Mouse (Mus musculus): ENCODE results near the gene Txndc8. TPM values are rescaled to one million over a fixed set of nuclear protein-coding genes. Genes with fewer than 3 reads are reported as not detected.

The Txndc8 gene
- polyA plus RNA-seq, 1 experiment from 2014 or later: not detected

DNA sequence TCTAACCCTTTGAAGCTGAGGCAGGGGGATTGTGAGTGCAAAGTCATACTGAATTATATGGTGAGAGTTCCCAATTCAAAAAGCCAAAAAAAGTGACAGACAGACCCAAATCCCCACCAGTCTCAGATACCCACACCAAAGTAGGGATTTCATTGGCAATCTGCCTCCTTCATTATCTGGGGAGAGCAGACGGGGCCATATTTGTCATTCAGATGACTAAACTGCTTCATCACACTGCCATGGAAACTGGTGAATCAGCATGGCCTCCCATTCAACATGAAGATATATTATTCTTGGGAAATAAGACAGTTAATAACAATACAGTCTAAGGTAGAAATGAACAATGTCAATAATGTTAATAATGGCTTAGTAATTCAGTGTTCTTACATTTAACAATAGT, 44.8 kb downstream of the Txndc8 start:
- ATAC-seq (replicated peaks; ENCODE audit: insufficient number of reproducible peaks, low FRiP score, low TSS enrichment): no peak
- H3K9me3 ChIP-seq (replicated peaks; ENCODE audit: control insufficient read depth, low read length): no peaks in the 10 kb centered on the region
- H3K4me3 ChIP-seq (ENCODE audit: low read depth, low read length): no peak overlapping the region
- no peak overlapping the region for H3K4me2 ChIP-seq
- H3K9ac ChIP-seq (ENCODE audit: low read depth, low read length): no peak overlapping the region
- no peaks in the 10 kb centered on the region for H3K4me1 ChIP-seq (ENCODE audit: control insufficient read depth, insufficient read depth, low read length)
- H3K36me3 ChIP-seq (ENCODE audit: control insufficient read depth, insufficient read depth, low read length): no peaks in the 10 kb centered on the region
- no peak overlapping the region for H3K27ac ChIP-seq (ENCODE audit: low read depth, low read length)
- H3K27me3 ChIP-seq (ENCODE audit: control insufficient read depth, insufficient read depth, low read length): no peaks in the 10 kb centered on the region
- 63% methylated on average over 1 of the region's 1 CpGs for WGBS (ENCODE audit: insufficient replicate concordance)

DNA sequence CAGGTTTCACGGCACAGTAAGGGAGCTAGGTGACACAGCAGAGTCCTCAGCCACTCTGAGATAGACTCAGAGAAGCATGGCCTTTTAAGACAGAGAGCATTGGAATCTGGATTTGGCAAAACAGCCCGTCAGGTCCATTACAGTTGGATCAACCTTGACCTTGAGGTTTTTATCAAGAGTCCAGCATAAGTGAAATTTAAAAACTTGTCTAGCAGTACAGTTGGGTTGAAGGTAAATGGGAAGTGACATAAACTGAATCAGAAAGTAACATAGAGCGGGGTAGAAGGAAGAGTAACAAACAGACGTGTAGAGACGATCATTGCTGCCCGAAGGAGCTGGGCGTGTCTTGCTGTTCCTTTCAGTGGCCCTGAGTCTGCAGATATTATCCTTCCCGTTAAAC, 49.9 kb downstream of the Txndc8 start:
- WGBS (ENCODE audit: insufficient replicate concordance): 84% methylated on average over 8 of the region's 8 CpGs
- no peaks in the 10 kb centered on the region for H3K36me3 ChIP-seq (ENCODE audit: control insufficient read depth, insufficient read depth, low read length)
- H3K4me3 ChIP-seq (ENCODE audit: low read depth, low read length): no peak overlapping the region
- H3K9me3 ChIP-seq (replicated peaks; ENCODE audit: control insufficient read depth, low read length): no peaks in the 10 kb centered on the region
- no peaks in the 10 kb centered on the region for H3K27me3 ChIP-seq (ENCODE audit: control insufficient read depth, insufficient read depth, low read length)
- H3K9ac ChIP-seq (ENCODE audit: low read depth, low read length): no peak overlapping the region
- H3K4me1 ChIP-seq (ENCODE audit: control insufficient read depth, insufficient read depth, low read length): peaks cover 12% of the 10 kb centered on the region
- H3K4me2 ChIP-seq: no peak overlapping the region
- no peak overlapping the region for H3K27ac ChIP-seq (ENCODE audit: low read depth, low read length)
- ATAC-seq (replicated peaks; ENCODE audit: insufficient number of reproducible peaks, low FRiP score, low TSS enrichment): no peak

DNA sequence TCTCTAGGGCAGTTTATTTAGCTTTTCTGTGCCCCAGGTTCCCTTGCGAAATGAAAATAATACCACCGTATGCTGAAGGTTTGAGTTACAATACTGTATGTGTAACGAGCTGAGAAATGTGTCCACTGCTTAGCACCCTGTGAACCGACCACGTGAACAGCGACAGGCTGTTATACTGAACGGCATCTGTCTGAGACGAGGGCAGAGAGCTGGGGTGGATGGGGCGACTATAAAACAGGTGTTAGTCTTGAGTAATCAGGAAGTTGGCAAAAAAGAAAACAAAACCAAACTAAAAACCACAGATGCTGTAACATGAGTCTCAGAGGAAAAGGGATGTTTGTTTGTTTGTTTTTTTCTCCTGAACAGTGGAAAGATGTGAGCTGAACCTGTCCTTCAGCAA, 50.8 kb downstream of the Txndc8 start:
- Histone ChIP-seq H3K9ac (ENCODE audit: low read depth, low read length) (no peak overlapping the region), H3K9me3 (replicated peaks; ENCODE audit: control insufficient read depth, low read length) (no peaks in the 10 kb centered on the region), H3K27me3 (ENCODE audit: control insufficient read depth, insufficient read depth, low read length) (no peaks in the 10 kb centered on the region), H3K4me2 (no peak overlapping the region), H3K36me3 (ENCODE audit: control insufficient read depth, insufficient read depth, low read length) (no peaks in the 10 kb centered on the region), H3K27ac (ENCODE audit: low read depth, low read length) (no peak overlapping the region), H3K4me3 (ENCODE audit: low read depth, low read length) (no peak overlapping the region), H3K4me1 (ENCODE audit: control insufficient read depth, insufficient read depth, low read length) (peaks cover 12% of the 10 kb centered on the region)
- 78% methylated on average over 9 of the region's 9 CpGs for WGBS (ENCODE audit: insufficient replicate concordance)
- no peak for ATAC-seq (replicated peaks; ENCODE audit: insufficient number of reproducible peaks, low FRiP score, low TSS enrichment)

DNA sequence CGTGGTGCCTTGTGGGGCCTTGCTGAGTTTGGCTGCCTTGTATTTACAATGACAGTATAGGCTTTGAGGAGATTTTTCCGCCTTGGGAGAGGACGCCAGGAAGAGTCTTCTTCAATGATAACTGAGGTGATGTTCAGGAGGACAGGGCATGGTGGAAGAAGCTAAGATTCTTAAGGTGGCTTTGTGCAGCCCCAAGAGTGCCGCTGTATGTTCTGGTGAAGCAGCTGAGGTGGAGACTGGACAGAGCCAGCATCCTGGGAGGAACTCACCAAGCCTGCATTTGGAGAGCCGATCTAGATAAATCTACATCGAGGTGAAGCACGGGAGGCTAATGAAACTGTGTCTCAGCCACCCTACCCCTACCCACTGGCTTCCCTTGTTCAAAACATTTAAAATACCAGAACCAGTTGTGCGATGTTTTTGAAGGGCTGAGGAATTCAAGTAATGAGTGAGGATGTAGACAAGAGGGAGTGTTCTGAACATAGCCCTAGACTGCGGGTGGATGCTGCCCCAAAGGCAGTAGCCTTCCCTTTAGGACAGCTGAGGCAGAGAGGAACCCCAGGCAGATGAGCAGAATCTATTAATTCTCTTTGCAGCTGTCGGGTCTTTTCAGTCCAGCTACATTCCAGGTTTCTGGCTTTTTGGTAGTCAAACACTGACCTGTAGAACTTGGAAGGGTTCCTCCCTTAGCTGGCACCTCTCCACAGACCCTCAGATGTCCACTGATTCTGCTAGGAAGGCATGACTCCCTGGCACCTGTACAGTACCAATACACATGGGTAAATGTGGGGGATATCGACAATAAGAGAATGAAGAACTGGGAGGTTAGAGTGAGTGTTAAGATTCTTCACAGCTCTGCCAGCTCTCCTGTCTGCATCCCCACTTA, 51.5 kb downstream of the Txndc8 start:
- H3K9me3 ChIP-seq (replicated peaks; ENCODE audit: control insufficient read depth, low read length): no peaks in the 10 kb centered on the region
- peaks cover 12% of the 10 kb centered on the region for H3K4me1 ChIP-seq (ENCODE audit: control insufficient read depth, insufficient read depth, low read length)
- peak overlapping the region; percentile 95 for H3K27ac ChIP-seq (ENCODE audit: low read depth, low read length)
- peak overlapping the region; percentile 74 for H3K9ac ChIP-seq (ENCODE audit: low read depth, low read length)
- H3K27me3 ChIP-seq (ENCODE audit: control insufficient read depth, insufficient read depth, low read length): no peaks in the 10 kb centered on the region
- H3K4me2 ChIP-seq: peak overlapping the region; percentile 75
- no peak for ATAC-seq (replicated peaks; ENCODE audit: insufficient number of reproducible peaks, low FRiP score, low TSS enrichment)
- H3K4me3 ChIP-seq (ENCODE audit: low read depth, low read length): peak overlapping the region; percentile 81
- WGBS (ENCODE audit: insufficient replicate concordance): 44% methylated on average over 11 of the region's 11 CpGs
- no peaks in the 10 kb centered on the region for H3K36me3 ChIP-seq (ENCODE audit: control insufficient read depth, insufficient read depth, low read length)

DNA sequence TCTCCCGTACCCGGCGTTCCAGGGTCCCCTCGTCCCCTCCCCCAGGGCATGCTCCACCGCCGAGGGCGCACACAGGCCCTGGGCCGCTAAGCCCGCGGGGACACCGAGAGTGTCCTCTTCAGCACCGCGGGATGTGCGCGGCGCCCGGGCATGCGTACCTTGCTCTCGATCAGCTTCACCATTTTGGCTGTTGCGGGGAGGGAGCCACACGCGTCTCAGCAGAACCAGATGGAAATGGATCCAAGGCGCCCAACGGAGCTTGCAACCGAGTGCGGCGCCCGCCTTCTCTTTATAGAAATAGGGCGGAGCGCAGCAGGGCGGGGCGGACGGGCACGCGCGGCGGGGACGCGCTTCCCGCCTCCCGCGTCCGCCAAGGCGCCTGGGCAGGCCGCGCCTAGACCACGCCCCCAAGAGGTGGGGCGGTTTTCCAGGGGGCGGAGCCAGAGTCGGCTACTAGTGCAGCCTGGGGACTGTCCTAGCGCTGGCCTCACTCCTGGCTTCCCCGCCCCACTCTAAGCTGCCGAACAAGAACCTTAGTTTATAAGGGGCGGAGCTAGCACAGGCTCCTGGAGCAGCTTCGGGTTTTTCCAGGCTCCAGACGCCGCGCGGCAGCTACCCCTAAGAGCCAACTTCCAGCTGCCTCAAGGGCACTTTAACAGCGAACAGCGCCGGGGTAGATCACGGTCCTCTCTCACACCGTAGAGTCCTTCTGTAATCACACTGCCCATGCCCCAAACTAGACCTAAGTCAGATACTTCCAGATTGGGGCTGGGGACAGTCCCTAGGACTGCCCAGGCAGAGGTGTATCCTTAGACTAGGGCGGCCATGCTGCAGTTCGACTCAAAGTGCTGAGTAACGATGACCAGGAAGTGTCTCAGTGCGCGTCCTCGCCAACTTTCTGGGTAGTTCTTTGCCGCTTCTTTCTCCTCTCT, 52.6 kb downstream of the Txndc8 start, which contains the start of gene Txn1:
Txn1 (minus strand) TSS at position 383 of the 932 bp plus-strand sequence.
- peaks cover 6% of the 10 kb centered on the region for H3K36me3 ChIP-seq (ENCODE audit: control insufficient read depth, insufficient read depth, low read length)
- peak within 1 kb of the TSS; percentile 90 for H3K9ac ChIP-seq (ENCODE audit: low read depth, low read length)
- no peaks in the 10 kb centered on the region for H3K9me3 ChIP-seq (replicated peaks; ENCODE audit: control insufficient read depth, low read length)
- H3K4me2 ChIP-seq: peak within 1 kb of the TSS; percentile 76
- peak; percentile 97 for ATAC-seq (replicated peaks; ENCODE audit: insufficient number of reproducible peaks, low FRiP score, low TSS enrichment)
- H3K4me3 ChIP-seq (ENCODE audit: low read depth, low read length): peak within 1 kb of the TSS; percentile 81
- H3K27me3 ChIP-seq (ENCODE audit: control insufficient read depth, insufficient read depth, low read length): no peaks in the 10 kb centered on the region
- under 1% methylated on average over 67 of the region's 71 CpGs for WGBS (ENCODE audit: insufficient replicate concordance)
- peaks cover 12% of the 10 kb centered on the region for H3K4me1 ChIP-seq (ENCODE audit: control insufficient read depth, insufficient read depth, low read length)
- H3K27ac ChIP-seq (ENCODE audit: low read depth, low read length): peak within 1 kb of the TSS; percentile 95

DNA sequence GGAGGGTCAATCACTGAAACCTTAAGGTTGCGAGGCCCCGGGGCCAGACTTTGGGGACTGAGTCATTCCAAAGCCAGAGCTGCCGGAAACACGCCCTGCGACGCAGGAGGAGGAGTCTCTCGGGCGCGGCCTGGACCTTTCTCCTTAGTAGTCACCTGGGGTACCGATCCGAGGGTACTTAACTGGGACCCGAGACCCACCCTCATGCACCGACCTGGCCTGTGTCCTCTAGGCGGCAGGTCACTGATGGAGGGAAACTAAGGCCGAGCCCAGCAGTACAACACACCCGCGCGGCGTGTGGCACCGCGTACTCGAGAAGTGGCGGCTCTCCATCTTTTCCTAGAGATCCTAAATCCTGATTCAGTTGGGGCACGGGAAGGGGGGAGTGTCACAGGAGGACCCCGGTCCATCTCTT, 53.4 kb downstream of the Txndc8 start:
- WGBS (ENCODE audit: insufficient replicate concordance): 0% methylated on average over 25 of the region's 25 CpGs
- Histone ChIP-seq H3K4me3 (ENCODE audit: low read depth, low read length) (peak overlapping the region; percentile 81), H3K9me3 (replicated peaks; ENCODE audit: control insufficient read depth, low read length) (no peaks in the 10 kb centered on the region), H3K27ac (ENCODE audit: low read depth, low read length) (peak overlapping the region; percentile 87), H3K9ac (ENCODE audit: low read depth, low read length) (peak overlapping the region; percentile 90), H3K4me2 (peak overlapping the region; percentile 76), H3K27me3 (ENCODE audit: control insufficient read depth, insufficient read depth, low read length) (no peaks in the 10 kb centered on the region), H3K4me1 (ENCODE audit: control insufficient read depth, insufficient read depth, low read length) (peaks cover 12% of the 10 kb centered on the region), H3K36me3 (ENCODE audit: control insufficient read depth, insufficient read depth, low read length) (peaks cover 14% of the 10 kb centered on the region)
- peak; percentile 24 for ATAC-seq (replicated peaks; ENCODE audit: insufficient number of reproducible peaks, low FRiP score, low TSS enrichment)

DNA sequence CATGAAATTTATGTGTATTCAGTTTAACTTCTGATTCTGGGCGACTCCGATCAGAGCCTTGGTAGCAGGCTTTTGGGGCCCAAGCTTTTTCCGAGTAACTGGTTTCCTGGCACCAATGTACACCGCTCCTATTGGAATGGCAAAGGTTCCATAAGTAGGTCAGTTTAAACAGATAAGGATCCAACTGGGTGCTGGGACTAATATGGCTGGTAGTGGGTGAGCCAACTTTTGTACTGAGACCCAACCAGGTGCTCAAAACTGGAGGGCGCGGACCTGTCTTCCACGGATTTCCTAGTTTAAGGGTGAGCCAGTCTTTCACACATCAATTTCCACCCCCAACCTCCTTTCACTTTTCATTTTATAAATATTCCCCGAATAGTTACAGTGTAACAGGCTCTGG, 53.9 kb downstream of the Txndc8 start:
- WGBS (ENCODE audit: insufficient replicate concordance): 68% methylated on average over 8 of the region's 8 CpGs
- Histone ChIP-seq H3K27ac (ENCODE audit: low read depth, low read length) (no peak overlapping the region), H3K4me1 (ENCODE audit: control insufficient read depth, insufficient read depth, low read length) (peaks cover 12% of the 10 kb centered on the region), H3K9ac (ENCODE audit: low read depth, low read length) (no peak overlapping the region), H3K4me2 (peak overlapping the region; percentile 76), H3K36me3 (ENCODE audit: control insufficient read depth, insufficient read depth, low read length) (peaks cover 18% of the 10 kb centered on the region), H3K27me3 (ENCODE audit: control insufficient read depth, insufficient read depth, low read length) (no peaks in the 10 kb centered on the region), H3K4me3 (ENCODE audit: low read depth, low read length) (peak overlapping the region; percentile 81), H3K9me3 (replicated peaks; ENCODE audit: control insufficient read depth, low read length) (no peaks in the 10 kb centered on the region)
- ATAC-seq (replicated peaks; ENCODE audit: insufficient number of reproducible peaks, low FRiP score, low TSS enrichment): no peak

DNA sequence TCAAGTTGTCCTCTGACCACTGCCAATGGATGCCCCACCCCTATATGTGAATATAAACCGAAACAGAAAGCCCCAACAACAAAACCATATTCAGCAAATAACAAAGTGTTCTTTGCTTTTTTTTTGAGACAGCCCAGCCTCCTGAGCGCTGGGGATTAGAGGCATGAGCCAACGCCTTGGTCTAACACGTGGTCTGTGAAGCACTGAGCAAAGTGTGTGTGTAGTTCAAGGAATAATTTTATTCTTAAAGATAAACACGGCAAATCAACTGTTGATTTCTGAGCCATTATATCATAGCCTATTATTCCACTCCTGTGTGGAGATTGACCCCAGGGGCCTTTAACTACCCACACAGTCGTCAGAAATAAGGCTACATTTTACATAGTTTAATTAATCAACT, 54.3 kb downstream of the Txndc8 start:
- ATAC-seq (replicated peaks; ENCODE audit: insufficient number of reproducible peaks, low FRiP score, low TSS enrichment): no peak
- no peak overlapping the region for H3K27ac ChIP-seq (ENCODE audit: low read depth, low read length)

More for the DNA sequence above, 54.3 kb downstream of the Txndc8 start:
- Histone ChIP-seq H3K4me2 (peak overlapping the region; percentile 76), H3K9me3 (replicated peaks; ENCODE audit: control insufficient read depth, low read length) (no peaks in the 10 kb centered on the region), H3K4me1 (ENCODE audit: control insufficient read depth, insufficient read depth, low read length) (peaks cover 12% of the 10 kb centered on the region), H3K27me3 (ENCODE audit: control insufficient read depth, insufficient read depth, low read length) (no peaks in the 10 kb centered on the region), H3K9ac (ENCODE audit: low read depth, low read length) (no peak overlapping the region), H3K4me3 (ENCODE audit: low read depth, low read length) (no peak overlapping the region), H3K36me3 (ENCODE audit: control insufficient read depth, insufficient read depth, low read length) (peaks cover 22% of the 10 kb centered on the region)
- 89% methylated on average over 6 of the region's 6 CpGs for WGBS (ENCODE audit: insufficient replicate concordance)

Data from heart, embryonic 11.5 days (tissue).